Mouse (Mus musculus): ENCODE data around the gene Pdia2.
"Not testable (repeated sequence)": the region's sequence is repeated elsewhere in the genome, so short reads cannot be mapped to it uniquely, and the experiment has no call there.

Pdia2 gene

DNA sequence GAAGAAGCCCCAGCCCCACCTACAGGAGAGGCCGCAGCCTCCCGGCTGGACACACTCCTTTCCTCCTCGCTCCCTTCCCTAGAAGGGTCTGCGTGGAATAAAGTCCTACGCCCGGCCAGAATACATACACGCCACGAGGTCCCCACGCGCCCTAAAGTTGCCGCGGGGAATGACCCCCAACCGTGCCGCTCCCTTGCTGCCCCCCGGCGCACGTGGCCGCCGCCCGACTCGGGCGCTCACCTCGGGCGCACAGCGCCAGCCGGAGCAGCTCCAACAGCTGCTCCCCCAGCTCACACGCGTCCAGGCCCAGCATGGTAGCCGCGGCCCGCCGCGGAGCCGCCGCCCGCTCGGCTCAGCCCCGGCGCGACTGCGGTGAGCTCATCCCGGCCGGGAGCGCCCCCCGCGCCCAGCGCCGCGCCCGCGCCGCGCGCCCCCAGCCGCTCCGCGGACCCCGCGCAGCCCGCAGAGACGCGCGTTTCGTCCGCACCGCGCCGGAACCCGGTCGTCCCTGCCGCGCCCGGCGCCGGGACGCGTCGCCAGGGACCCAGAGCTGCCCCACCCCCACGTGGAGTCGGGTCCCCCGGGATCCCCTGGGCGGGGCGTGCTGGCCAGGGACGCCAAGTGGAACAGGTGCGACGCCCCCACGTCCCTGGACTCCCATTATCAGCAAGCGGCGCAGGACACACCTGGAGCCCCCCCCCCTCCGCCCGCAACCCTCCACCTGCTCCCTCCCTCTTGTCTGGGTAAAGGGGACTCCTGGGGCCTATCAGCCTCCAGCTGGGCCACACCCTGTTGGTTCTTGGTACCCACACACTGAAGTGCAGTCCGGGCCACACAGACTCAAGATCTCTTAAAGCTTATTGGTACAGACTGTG lies 2.2 kb upstream of the Pdia2 start:
- peak; percentile 66 for DNase-seq

DNA sequence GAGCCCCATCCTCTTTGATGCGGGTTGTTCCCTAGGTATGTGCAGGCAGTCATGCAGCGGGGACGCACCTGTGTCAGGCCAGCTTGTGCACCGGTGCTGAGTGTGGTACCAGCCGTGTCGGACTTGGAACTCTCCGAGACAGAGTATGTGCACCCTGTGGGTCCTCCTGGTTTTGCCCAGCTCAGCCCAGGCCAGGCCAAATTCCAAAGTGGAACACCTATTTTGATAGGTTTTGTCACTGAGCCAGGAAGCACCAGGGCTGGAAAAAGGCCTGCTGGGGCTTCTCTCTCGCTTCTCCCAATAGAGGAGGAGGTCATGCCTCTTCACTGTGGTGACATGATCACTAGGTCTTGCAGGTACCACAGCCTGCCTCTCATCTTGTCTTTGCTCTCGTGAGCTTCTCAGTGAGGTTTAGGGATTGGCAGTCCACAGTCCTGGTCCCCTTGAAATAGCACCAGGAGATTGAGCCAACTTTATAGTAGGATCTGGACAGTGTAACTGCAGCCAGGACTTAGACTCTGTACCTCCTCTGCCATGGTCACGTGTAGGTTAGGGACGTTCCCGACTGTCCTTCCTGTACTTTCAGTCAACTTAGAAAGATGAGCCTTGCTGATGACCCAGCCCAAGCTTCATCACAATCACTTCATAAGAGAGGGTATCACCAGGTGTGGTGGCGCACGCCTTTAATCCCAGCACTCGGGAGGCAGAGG lies 6.3 kb downstream of the Pdia2 start:
- DNase-seq: no peak

DNA sequence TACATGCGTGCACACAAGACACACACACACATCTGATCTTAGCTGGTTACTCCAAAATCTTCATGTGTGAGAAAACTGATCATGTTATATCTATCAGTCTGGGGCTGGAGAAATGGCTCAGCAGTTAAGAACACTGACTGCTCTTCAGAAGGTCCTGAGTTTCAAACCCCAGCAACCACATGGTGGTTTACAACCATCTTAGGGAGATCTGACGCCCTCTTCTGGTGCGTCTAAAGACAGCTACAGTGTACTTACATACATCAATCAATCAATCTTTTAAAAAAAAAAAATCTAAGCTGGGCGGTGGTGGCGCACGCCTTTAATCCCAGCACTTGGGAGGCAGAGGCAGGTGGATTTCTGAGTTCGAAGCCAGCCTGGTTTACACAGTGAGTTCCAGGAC lies 7.4 kb downstream of the Pdia2 start:
- DNase-seq: not testable (repeated sequence)

DNA sequence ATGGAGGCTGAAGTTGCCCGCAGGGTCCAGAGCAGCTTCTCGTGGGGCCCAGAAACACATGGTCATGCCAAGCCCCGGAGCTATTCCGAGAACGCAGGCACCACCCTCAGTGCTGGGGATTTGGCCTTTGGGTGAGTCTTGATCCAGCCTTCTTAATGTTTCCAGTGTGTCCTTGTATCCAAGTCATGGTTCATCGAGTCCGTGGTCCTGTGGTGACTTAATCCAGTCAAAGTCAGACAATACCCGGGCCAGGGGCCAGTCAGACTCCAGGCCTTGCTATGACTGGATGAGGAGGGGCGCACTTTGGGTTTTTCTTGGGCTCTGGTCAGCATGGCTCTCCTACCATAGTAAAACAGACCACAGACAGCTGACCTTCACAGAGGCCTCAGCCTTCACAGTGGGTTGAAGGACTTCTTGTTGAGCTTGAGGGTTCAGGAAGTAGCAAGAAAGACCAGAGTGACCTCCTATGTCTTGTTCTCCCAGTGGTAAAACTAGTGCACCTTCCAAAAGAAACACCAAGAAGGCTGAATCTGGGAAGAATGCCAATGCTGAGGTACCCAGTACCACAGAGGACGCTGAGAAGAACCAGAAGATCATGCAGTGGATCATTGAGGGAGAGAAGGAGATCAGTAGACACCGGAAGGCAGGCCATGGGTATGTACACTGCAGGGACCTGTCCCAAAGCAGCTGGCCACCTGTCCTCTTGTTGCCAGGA lies 10.6 kb downstream of the Pdia2 start:
- DNase-seq: no peak

DNA sequence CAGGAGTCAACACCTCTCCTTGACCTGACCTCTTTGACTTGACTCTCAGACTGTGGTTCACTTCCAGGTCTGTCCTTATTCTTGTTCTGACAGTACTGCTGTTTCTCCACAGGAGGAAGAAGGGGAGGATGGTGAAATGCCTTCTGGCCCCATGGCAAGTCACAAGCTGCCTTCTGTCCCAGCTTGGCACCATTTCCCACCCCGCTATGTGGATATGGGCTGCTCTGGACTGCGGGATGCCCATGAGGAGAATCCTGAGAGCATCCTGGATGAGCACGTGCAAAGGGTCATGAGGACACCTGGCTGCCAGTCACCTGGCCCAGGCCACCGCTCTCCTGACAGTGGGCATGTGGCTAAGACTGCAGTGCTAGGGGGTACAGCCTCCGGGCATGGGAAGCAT lies 11.3 kb downstream of the Pdia2 start:
- DNase-seq: no peak

DNA sequence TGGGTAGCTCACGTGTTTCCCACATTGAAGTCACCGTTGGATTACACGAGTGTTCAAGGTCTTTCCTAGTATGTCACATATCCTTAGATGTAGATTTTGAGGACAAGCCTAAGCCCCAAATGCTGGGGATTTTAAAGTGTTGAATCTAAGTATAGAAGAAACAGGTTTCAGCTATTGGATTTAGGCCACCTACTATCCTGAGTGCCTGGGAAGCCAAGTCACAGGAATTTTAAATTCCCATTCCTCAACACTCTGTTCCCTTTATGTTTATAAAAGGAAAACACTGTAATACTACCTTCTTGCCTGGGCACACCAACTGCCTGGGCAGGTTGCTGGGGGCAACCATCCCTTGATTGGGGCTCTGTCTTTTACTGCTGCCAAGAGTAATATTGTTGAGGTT lies 17.7 kb downstream of the Pdia2 start:
- DNase-seq: no peak

DNA sequence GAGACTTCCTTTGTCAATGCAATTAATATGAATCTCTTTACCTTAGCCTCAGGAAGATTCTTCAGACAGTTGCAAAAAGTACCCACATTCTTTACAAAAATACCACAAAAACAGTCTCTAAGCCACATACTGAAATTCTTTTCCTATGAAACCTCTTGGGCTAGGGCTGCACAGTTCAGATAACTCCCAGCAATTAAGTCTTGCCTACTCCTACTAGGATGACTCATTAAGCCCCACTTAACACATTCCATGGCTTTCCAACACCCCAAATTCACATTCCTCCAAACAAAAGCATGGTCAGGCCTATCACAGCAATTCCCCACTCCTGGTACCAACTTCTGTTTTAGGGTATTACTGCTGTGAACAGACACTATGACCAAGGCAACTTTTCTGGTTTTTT lies 20.3 kb downstream of the Pdia2 start:
- DNase-seq: no peak

DNA sequence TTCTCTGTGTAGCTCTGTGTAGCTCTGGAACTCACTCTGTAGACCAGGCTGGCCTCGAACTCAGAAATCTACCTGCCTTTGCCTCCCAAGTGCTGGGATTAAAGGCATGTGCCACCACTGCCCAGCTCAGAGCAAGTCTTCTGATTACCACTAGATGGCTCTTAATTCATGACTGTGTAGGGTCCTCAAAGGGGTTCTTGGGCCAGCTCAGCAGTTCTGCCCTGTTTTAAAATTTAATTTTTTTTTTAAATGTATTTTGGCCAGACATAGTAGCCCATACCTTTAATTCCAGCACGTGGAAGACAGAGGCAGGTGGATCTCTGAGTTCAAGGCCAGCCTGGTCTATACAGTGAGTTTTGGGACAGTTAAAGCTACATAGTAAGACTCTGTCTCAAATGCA lies 23.6 kb downstream of the Pdia2 start:
- not testable (repeated sequence) for DNase-seq

DNA sequence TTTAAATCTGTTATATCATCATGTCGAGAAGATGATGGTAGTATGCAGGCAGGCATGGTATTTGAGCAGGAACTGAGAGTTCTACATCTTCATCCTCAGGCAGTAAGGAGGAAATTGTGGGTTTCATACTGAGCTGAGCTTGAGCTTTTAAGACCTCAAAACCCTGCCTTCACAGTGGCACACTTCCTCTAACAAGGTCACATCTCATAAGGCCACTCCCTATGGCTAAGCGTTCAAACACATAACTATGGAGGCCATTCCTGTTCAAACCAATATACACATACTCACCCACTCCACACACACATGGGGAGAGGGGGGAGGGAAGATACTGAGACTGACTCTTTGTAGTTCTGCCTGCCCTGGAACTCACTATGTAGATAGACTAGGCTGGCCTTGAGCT lies 30.8 kb downstream of the Pdia2 start:
- no peak for DNase-seq

DNA sequence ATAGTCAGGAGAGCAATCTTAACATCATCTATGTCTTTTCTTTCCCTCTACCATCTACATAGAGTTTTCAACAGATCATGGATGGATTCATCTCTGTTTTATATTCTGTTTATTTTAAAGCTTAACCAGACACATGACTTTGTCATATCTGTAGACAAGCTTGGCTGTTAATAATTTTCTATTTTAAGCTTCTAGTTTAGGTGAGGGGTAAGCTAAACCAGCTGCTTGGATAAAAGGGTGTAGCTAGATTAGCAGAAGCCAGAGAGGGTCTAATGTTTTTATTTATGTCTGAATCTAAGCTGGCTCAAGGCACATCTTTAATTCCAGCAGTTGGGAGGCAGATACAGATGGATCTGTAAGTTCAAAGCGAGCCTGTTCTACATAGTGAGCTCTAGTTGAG lies 36.2 kb downstream of the Pdia2 start:
- no peak for DNase-seq

DNA sequence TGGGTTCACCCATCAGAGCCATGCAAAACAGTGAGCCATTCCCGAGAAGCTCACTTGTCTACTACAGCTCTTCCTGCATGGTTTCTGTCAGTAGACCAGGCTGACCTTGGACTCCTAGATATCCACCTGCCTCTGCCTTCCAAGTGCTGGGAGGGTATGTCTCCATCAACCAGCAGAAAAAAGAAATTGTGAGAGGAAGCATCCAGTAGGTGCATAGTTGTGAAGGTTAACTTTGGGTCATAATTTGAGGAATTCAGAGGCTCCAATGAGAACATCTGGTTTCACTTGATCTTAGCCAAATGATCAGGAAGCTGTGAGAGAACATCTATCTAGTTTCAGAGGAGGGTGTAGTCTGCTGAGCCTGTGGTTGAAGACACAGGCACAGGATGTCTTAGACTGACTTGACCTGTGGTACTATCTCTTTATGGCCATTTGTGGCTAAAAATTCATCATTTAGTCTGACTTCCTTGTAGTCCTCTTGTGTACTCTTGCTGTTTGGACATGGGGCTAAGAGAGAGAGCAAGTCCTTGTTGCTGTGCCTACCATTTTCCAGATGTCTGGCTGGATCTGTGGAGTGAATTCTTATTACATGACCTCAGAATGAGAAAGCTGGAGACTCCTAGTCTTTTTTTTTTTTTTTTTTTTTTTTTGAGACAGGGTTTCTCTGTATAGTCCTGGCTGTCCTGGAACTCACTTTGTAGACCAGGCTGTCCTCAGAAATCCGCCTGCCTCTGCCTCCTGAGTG lies 46.8 kb downstream of the Pdia2 start:
- DNase-seq: no peak

DNA sequence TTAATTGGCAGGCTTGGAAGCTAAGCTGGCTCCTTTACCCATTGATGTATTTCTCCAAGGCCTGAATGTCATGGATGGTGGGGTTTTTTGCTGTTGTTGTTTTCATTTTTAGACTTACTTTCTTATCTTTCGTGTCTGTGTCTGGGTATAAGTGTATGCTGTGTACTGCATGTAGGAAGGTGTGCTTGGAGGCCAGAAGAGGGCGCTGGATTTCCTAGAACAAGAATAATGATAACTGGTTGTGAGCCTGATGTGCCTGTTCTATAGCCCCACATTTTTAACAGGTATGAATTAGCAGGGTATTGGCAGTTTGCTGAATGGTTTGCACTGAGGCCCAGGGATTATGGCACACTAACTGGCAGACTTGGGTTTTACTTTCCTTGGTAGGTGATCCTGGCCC lies 49.8 kb downstream of the Pdia2 start:
- no peak for DNase-seq
